Mouse (Mus musculus) C2C12 (cell line): ENCODE measurements at regions not wholly inside any gene's neighbourhood (a gene's known extent, or its start where the extent isn't known, plus 50 kb on each side); places are given as distances from the start of the nearest gene placed in this dataset.
A peak's percentile ranks its signal among the peaks of the same experiment; 100 is the strongest.

ENCODE experiments used
- H3K27me3 ChIP-seq: one replicate; pipeline ENCODE4 v1.6.1; 2011; ENCODE audit not compliant: control insufficient read depth, insufficient read depth, insufficient read length
- H3K36me3 ChIP-seq: one replicate; pipeline ENCODE4 v1.6.1; 2011; ENCODE audit not compliant: control insufficient read depth, insufficient read depth
- H3K4me3 ChIP-seq: one replicate; pipeline ENCODE4 v1.5.1; 2011; ENCODE audit warnings: mild to moderate bottlenecking, control low read depth; ENCODE audit not compliant: poor library complexity, insufficient read depth, severe bottlenecking
- H3K79me2 ChIP-seq: one replicate; pipeline ENCODE4 v1.6.1; 2011; ENCODE audit not compliant: control insufficient read depth, insufficient read depth
- H3K79me3 ChIP-seq: one replicate; pipeline ENCODE4 v1.6.1; 2011; ENCODE audit warnings: low read depth, control low read depth
- H3ac ChIP-seq: one replicate; pipeline ENCODE3; 2011; ENCODE audit warnings: low read depth; ENCODE audit not compliant: control insufficient read depth, insufficient read length
- CEBPB ChIP-seq: IDR thresholded peaks from one replicate; pipeline ENCODE4 v1.6.1; 2011; ENCODE audit warnings: low read depth, mild to moderate bottlenecking, control low read depth, moderate library complexity
- CTCF ChIP-seq: IDR thresholded peaks from one replicate; pipeline ENCODE4 v1.5.1; 2011; ENCODE audit not compliant: control insufficient read depth, insufficient read depth, insufficient read length
- FOSL1 ChIP-seq: IDR thresholded peaks from one replicate; pipeline ENCODE4 v1.8.0; 2011; ENCODE audit warnings: mild to moderate bottlenecking, low read length; ENCODE audit not compliant: poor library complexity, insufficient read depth, severe bottlenecking
- MAX ChIP-seq: IDR thresholded peaks from one replicate; pipeline ENCODE4 v1.6.1; 2011; ENCODE audit warnings: mild to moderate bottlenecking, control low read depth
- MYOD1 ChIP-seq: IDR thresholded peaks from one replicate; pipeline ENCODE4 v1.6.1; 2011; ENCODE audit warnings: low read depth; ENCODE audit not compliant: control insufficient read depth, insufficient read length
- MYOG ChIP-seq: IDR thresholded peaks from one replicate; pipeline ENCODE4 v1.6.1; 2011; ENCODE audit not compliant: control insufficient read depth, insufficient read length; ENCODE audit errors: extremely low read depth
- USF1 ChIP-seq: IDR thresholded peaks from one replicate; pipeline ENCODE4 v1.6.1; 2011; ENCODE audit warnings: low read depth, mild to moderate bottlenecking, control low read depth, moderate library complexity

GRCm38 (mm10) chr1:189975660-189976059 lies 53.5 kb upstream of the Smyd2 start:
- TF ChIP-seq MYOD1: no peak
- no peak for TF ChIP-seq USF1

GRCm38 (mm10) chr1:189972790-189973406 lies 50.7 kb upstream of the Smyd2 start:
- Histone ChIP-seq H3K27me3 (peaks cover 33% of the 10 kb centered on the region), H3K79me2 (no peaks in the 10 kb centered on the region), H3K36me3 (no peaks in the 10 kb centered on the region), H3K79me3 (no peaks in the 10 kb centered on the region), H3ac (no peak overlapping the region), H3K4me3 (no peak overlapping the region)
- TF ChIP-seq FOSL1: no peak
- TF ChIP-seq USF1: no peak
- TF ChIP-seq MAX: no peak
- no peak for TF ChIP-seq MYOG
- TF ChIP-seq CEBPB: no peak
- TF ChIP-seq CTCF: peak; percentile 63
- TF ChIP-seq MYOD1: no peak

More at GRCm38 (mm10) chr1:189975660-189976059, 53.5 kb upstream of the Smyd2 start:
- no peaks in the 10 kb centered on the region for H3K79me3 ChIP-seq
- H3K4me3 ChIP-seq: no peak overlapping the region
- H3K79me2 ChIP-seq: no peaks in the 10 kb centered on the region
- H3K36me3 ChIP-seq: no peaks in the 10 kb centered on the region
- peaks cover 49% of the 10 kb centered on the region for H3K27me3 ChIP-seq
- no peak overlapping the region for H3ac ChIP-seq
